Mouse (Mus musculus) spleen, adult 2 months (tissue): ENCODE data around the gene Spata20. TPM values are rescaled to one million over a fixed set of nuclear protein-coding genes. Genes with fewer than 3 reads are reported as not detected.

Source experiments
- DNase-seq, 2 experiments: peaks; one replicate each; pipeline versions ENCODE4 v3.0.0 to v3.0.0-alpha.2; 2012 to 2021; ENCODE audit warnings: low spot score in 2 of 2, low read depth in 1 of 2
- H3K27ac ChIP-seq: fragments of 200-500 bp; 2 replicates; pipeline ENCODE4 v1.5.1; 2012; ENCODE audit warnings: low read length, inconsistent platforms; ENCODE audit not compliant: insufficient read depth
- H3K27me3 ChIP-seq: fragments of 200-500 bp; 2 replicates; pipeline ENCODE4 v1.6.1; 2012; ENCODE audit warnings: mild to moderate bottlenecking, moderate library complexity, low read length, inconsistent platforms; ENCODE audit not compliant: control insufficient read depth, insufficient read depth
- H3K36me3 ChIP-seq: fragments of 200-500 bp; 2 replicates; pipeline ENCODE4 v1.6.1; 2012; ENCODE audit warnings: mild to moderate bottlenecking, low read length, inconsistent platforms; ENCODE audit not compliant: control insufficient read depth, insufficient read depth
- H3K4me1 ChIP-seq: fragments of 200-500 bp; 2 replicates; pipeline ENCODE4 v1.6.1; 2011; ENCODE audit warnings: inconsistent platforms; ENCODE audit not compliant: control insufficient read depth, insufficient read depth, insufficient read length
- H3K4me3 ChIP-seq: fragments of 200-500 bp; 2 replicates; pipeline ENCODE4 v1.5.1; 2011; ENCODE audit warnings: mild to moderate bottlenecking, inconsistent platforms; ENCODE audit not compliant: insufficient read depth, insufficient read length; ENCODE audit errors: extremely low read depth
- CTCF ChIP-seq: fragments of 200-500 bp; IDR thresholded peaks from 2 replicates; pipeline ENCODE4 v1.5.1; 2011; ENCODE audit warnings: mild to moderate bottlenecking, inconsistent platforms; ENCODE audit not compliant: insufficient read depth, insufficient read length, insufficient replicate concordance; ENCODE audit errors: extremely low read depth
- POLR2A ChIP-seq: fragments of 200-500 bp; IDR thresholded peaks from 2 replicates; pipeline ENCODE4 v1.6.1; 2011; ENCODE audit warnings: low read depth, low read length, inconsistent platforms
- WGBS: fragments of 180-500 bp; shearing (Covaris S2); methylation state at CpG from one replicate; pipeline ENCODE4 v1.1.7; 2018; 5-methylcytosine and 5-hydroxymethylcytosine counted together
- polyA plus RNA-seq: library from polyadenylated mRNA; depleted of rRNA; stranded (reverse); fragments of >200 nt; gene quantifications from 2 replicates; pipeline ENCODE4 v1.2.3, GENCODE M21; 2012

The Spata20 gene
- polyA plus RNA-seq, 1 experiment: not detected

DNA sequence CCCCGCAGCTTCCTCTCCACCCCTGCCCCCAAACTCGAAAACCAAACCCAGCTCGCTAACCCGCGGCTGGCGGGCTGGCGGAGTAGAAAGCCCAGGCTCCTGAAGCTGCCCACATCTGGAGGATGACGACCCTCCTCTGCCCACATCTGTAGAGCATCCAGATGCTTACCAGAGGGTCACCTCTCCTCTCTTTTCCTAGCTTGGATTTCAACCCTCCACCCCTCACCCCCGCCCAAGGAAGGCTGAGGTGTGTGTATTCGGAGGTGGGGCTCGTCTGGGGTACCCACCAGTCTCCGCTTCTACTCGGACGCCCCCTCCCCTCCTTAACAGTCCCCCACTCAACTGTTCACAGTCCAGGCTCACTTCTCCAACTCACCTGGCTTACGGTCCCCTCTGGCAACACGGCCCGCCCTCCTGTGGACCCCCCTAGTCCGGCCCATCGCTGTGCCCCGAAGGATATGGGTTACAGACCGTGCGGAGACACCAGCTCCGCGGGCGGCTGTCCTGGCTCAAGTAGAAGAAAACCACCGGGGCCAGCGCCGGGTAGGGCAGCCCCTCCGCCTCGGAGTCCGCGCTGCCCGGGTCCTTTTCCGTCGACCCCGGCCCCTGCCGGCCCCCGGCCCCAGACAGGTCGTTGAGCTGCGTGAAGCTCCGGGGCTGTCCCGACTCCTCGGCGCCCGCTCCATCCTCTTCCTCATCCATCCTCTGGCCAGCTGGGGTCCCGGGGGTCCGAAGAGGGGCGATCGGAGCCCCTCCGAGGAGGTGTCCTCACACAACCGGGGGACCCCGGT lies 12.9 kb downstream of the Spata20 start:
- Histone ChIP-seq H3K4me1 (peaks cover 14% of the 10 kb centered on the region), H3K36me3 (no peaks in the 10 kb centered on the region), H3K27me3 (peaks cover 30% of the 10 kb centered on the region), H3K27ac (no peak overlapping the region), H3K4me3 (peak overlapping the region; percentile 47; the same call in 1 of the 2 replicates)
- no peak for DNase-seq
- TF ChIP-seq POLR2A (no peak), CTCF (no peak)
- WGBS: 1% methylated on average over 47 of the region's 52 CpGs

DNA sequence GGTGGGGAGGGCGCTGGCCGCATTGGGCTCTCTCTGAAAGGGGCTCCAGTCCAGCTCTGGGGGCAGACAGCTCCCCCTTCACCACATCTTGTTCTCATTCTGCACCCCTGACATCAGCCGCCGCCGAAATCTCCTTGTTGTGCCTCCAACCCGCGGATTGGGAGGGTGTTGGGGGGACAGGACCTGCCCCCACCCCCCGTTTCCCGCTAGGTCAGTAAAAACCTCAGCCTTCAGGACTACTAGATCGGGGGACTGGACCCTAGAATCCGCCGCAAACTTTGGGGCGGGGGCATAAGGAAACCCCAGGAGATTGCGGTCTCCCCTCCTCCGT lies 13.4 kb downstream of the Spata20 start:
- peak overlapping the region; percentile 27; the same call in 1 of the 2 replicates for H3K4me3 ChIP-seq

DNA sequence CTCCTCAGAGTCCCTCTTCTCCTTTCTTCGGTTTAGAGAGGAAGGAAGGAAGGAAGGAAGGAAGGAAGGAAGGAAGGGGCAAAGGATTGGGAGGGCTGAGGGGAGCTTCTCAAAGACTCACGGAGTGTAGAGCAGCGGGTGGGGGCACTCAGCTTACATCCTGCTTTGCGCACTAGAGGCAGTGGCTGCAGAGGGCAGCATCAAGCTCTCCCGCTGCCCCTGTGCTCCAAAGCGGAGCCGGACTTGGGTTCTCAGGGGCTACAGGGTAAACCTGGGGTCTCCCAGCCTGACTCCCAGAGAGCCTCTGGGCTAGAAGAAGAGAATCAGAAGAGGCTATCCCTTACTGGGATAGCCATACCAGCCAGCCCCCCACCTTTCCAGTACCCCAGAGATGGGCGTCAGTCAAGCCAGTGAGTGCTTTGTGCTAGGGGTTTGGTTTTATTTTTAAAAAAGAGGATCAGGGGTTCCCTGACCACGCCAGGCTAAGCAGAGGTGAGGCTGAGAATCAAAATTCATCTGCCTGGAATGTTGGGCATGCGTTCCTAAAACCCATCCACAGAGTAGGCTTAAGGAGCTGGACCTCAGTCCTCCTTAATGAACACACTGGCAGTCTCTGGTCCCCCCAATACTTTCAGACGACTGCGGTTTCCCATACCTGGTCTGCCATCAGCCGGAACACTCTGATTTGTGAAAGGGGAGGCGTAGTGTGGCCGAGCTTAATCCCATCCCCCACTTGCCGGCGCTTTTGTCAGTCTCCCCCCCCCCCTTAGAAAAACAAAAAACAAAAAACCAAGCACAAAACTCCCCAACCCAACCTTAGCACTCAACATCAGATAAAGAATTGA lies 14.0 kb downstream of the Spata20 start:
- Histone ChIP-seq H3K4me3 (no peak overlapping the region), H3K36me3 (no peaks in the 10 kb centered on the region), H3K27ac (no peak overlapping the region), H3K27me3 (peaks cover 30% of the 10 kb centered on the region), H3K4me1 (peaks cover 14% of the 10 kb centered on the region)
- 6% methylated on average over 17 of the region's 17 CpGs for WGBS
- DNase-seq: no peak
- TF ChIP-seq POLR2A (no peak), CTCF (no peak)

More for the DNA sequence above, 13.4 kb downstream of the Spata20 start:
- Histone ChIP-seq H3K36me3 (no peaks in the 10 kb centered on the region), H3K4me1 (peaks cover 14% of the 10 kb centered on the region), H3K27ac (no peak overlapping the region), H3K27me3 (peaks cover 30% of the 10 kb centered on the region)
- 2% methylated on average over 15 of the region's 15 CpGs for WGBS
- TF ChIP-seq CTCF (no peak), POLR2A (no peak)
- no peak for DNase-seq

DNA sequence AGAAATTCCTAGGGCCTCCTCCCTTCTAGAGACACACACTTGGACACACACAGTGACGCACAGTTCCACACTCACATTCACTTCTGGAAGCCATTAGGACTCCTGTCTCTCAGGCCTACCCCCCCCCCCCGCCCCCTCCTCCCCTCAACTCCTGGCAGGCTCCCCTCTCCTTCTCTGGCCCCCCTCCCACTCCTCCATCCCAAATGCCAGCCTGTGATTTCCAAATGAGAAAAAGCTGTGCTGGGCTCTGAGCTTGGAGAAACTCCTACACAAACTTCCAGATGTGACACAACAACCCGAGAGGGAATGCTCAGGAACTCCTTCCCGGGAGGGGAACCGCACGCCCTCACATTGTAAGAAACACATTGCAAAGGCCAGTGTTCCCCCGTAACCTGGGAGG lies 15.6 kb downstream of the Spata20 start:
- TF ChIP-seq POLR2A: no peak
- TF ChIP-seq CTCF: no peak
- H3K27ac ChIP-seq: no peak overlapping the region
- no peaks in the 10 kb centered on the region for H3K36me3 ChIP-seq
- no peak for DNase-seq
- H3K4me1 ChIP-seq: peaks cover 14% of the 10 kb centered on the region
- H3K27me3 ChIP-seq: peaks cover 28% of the 10 kb centered on the region
- WGBS: 83% methylated on average over 7 of the region's 7 CpGs
- no peak overlapping the region for H3K4me3 ChIP-seq

DNA sequence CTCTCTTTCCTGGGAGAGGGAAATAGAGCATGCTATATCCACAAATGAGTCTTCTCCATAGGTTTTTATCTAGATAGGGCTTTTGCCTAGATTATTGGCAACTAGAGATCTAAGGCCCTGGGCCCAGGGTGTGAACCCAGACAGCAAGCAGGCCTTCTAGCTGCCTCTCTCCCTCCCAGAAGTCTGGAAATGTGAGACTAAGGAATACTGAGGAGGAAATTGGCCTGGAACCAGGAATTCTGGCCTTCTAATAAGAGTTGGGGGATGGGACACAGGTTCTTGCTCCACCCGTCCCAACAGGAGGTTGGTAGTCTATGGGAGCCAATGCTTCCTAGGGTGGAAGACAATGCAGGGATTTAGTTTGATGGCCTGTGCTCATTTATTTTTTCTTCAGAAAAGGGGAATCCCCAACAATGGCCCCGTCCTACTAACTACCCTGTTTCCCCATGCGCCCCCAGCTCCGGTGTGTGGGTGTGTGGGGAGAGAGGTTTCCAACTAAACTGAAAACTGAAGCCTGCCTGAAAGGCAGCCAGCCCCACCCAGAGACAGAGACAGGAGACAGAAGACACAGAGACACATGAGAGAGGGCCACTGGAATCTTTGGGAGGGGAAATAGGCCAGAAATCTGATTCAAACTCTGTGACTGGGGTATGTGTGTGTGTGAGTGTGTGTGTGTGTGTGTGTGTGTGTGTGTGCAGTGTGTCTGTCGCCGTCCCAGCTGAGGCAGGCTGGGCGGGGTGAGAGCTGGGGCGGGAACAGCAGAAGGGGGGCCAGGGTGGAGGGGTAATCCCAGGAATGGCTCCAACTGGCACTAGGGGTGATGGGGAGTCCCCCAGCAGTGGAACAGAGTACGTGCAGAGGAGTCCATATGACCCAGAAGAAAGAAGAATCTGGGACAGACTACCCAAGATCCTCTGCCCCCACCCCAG lies 16.6 kb downstream of the Spata20 start:
- Histone ChIP-seq H3K4me3 (no peak overlapping the region), H3K36me3 (no peaks in the 10 kb centered on the region), H3K27ac (no peak overlapping the region), H3K4me1 (peaks cover 14% of the 10 kb centered on the region), H3K27me3 (peaks cover 26% of the 10 kb centered on the region)
- TF ChIP-seq POLR2A (no peak), CTCF (no peak)
- no peak for DNase-seq
- WGBS: 47% methylated on average over 9 of the region's 9 CpGs

DNA sequence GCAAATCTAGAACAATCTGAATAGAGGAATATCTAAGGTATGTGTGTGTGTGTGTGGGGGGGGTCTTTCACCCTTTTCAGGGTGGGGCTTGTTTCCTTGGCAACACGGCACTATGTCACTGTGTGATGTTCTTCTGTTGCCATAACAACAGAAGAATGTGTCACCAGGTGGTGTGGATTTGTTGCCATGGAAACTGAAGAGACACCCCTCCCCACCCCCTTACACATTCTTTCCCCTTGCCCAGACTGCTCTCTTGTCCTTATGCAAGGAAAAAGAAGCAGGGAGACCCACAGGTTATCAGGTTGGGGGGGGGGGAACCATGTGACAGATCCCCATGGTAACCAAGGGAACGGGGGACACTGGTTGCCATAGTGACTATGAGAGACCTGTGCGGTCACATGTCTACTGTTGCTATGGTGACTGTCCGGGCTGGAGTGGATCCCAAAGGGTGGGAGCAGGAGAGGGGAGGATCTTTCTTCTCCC lies 17.4 kb downstream of the Spata20 start:
- peaks cover 11% of the 10 kb centered on the region for H3K4me1 ChIP-seq
- no peak for DNase-seq
- 80% methylated on average over 4 of the region's 4 CpGs for WGBS
- no peak overlapping the region for H3K4me3 ChIP-seq
- TF ChIP-seq CTCF (no peak), POLR2A (no peak)
- H3K36me3 ChIP-seq: no peaks in the 10 kb centered on the region
- peaks cover 18% of the 10 kb centered on the region for H3K27me3 ChIP-seq
- no peak overlapping the region for H3K27ac ChIP-seq
